Mouse (Mus musculus) liver (tissue): Measurements from ENCODE around the gene Parp9.
A peak's percentile ranks its signal among the peaks of the same experiment; 100 is the strongest.
"Not testable (repeated sequence)": the region's sequence is repeated elsewhere in the genome, so short reads cannot be mapped to it uniquely, and the experiment has no call there.

Source experiments
- DNase-seq: peaks from one replicate; pipeline ENCODE4 v3.0.0-alpha.2; 2020; ENCODE audit warnings: mixed read lengths

The Parp9 gene

DNA sequence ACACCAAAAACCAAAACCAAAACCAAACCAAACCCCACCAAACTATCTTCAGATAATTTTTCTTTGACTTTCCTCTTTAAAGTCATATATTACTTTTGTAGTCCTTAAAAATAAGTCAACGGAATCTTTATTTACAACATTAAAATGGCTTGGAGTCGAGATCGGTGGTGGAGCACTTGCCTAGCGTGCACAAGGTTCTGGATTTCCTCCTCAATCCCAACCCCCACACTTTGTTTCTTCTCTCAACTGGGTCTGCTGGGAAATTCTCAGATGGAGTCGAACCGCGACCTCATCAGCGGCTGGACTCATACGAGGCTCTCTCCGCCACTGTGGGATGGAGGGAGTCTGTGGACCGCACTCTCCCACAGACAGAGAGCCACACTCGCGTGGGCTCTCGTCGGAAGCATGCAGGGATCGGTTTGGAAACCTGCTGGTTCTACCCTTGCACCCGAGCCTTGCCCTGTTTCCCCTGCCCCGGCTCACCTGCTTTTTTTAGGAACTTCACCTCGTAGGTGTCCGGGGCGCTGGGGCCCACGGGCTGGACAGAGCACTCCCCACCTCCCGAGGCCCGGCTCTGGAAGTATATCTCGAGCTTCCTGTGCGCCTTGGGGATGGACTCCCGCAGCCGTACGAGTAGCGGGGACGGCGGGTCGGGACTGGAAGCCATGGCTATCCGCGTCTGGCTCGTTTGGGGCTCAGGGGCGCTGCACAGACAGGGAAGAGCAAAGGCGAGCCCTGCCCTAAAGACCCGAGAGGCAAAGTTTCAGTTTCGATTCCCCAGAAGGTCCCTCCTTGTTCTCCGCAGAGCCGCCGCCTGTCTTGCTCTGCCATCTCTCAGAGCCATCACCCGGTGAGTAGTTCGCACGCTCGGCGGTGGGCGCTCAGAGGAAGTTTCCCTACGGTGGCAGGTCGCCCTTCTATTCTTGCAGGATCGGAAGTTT lies at the start of gene Parp9, which contains the start of gene Dtx3l:
Gene Parp9, plus strand, starts transcription at position 260 of the 941 bp plus-strand sequence.
Gene Dtx3l, minus strand, starts transcription at position 941 of the 941 bp plus-strand sequence.
- peak; percentile 70 for DNase-seq

DNA sequence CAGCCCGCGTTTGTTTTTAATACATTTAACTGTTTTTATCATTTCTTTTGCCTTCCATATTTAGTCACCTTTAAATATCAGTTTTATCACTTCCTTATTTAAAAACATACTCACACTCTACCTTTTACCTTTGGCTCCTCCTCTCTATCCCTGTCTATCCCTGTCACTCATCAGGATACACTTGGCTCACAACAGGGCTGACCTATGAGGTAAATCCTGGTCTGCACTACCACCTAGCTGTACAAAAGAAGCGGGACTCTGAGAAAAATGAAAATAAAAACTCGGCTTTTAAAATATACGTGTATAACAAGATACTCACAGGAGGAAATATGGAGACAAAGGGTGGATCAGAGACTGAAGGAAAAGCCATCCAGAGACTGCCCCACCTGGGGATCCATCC lies 49.4 kb upstream of the Parp9 start:
- no peak for DNase-seq

DNA sequence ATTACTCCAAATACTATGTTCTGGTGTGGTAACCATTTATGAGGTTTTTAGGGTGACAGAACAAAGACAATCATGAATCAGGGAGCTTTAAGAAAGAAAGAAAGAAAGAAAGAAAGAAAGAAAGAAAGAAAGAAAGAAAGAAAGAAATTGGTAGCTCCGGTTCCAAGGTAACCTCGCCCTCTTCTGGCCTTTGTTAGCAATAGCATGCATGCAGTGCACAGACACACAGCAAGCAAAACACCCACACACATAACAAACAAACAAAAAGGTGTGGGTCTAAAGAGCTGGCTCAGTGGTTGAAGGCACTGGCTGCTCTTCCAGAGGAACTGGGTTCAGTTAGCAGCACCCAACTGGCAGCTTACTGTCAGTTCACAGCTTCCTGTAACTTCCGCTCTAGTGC lies 47.6 kb upstream of the Parp9 start:
- no peak for DNase-seq

DNA sequence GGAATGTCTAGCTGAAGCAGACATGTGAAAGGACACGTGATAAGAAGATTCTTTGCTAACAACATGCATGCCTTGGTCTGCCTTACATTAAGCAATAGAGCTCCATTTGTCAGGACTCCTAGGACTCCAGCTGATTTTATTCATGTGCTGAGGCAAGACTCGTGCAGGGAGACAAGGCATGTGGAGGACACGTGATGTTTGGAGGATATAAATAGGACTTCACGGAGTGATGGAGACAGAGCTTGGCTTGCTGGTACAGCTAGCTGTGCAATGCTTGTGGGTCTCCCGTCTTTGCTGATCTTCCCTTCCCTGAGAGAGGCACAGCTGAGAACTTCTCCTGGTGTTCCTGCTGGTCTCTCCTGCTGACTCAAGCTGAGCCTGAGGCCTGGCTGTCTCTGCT lies 46.7 kb upstream of the Parp9 start:
- DNase-seq, result not testable (repeated sequence)

DNA sequence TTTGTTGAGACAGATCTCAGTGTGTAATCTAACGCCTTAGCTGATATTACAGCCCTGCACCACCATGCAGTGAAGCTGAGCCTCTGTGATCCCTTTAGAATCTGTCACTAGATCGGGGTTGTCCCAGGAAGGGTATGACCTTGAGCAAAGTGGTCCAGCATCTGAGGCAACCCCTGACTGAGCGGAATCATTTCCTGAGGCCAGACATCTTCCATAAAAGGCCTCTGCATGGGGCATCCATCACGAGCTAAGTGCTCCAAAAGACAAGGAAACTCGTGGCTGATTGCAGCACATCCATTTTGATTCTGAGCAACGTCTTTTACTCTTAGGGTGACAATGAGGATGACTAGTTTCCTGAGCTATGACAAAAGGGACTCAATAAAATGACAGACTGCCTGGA lies 43.3 kb upstream of the Parp9 start:
- DNase-seq, result no peak

DNA sequence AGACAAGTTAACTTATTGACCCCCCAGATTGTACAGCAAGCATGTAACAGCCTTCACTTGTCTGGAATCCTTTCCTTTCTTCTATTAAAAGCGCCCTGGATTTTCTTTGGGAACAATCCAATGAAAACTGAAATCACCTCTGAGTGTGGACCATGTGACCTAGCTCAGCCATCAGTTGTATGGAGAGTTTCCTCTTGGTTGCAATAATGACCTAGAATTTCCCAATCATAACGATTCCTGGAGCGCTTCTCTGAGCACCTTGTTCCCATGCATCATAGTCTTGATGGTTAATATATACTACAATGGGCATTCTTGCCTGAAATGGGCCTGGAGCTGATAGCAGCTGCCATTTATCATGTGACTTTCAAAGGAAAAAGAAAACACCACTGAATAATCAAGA lies 37.7 kb upstream of the Parp9 start:
- no peak for DNase-seq

DNA sequence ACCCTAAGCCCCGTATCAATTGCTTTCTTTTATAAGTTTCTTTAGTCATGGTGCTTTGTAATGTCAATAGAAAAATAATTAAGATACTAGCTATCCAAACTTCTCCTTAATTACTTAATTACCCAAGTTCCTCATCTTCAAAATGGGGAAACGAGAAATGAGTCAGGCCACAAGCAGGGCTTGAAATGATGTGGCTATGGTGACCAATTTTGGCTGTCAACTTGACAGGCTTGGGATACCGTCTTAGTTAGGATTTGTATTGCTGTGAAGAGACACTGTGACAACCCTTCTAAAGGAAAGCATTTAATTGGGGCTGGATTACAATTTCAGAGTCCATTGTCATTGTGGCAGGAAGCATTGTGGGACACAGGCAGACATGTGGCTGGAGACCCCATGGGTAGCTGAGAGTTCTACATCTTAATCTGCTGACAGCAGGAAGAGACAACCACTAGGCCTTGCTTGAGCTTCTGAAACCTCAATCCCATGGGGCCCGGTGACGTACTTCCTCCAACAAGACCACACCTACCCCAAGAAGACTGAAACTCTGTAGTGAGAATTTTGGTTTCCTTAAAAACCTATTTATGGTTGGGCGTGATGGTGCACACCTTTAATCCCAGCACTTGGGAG lies 35.1 kb upstream of the Parp9 start:
- no peak for DNase-seq

DNA sequence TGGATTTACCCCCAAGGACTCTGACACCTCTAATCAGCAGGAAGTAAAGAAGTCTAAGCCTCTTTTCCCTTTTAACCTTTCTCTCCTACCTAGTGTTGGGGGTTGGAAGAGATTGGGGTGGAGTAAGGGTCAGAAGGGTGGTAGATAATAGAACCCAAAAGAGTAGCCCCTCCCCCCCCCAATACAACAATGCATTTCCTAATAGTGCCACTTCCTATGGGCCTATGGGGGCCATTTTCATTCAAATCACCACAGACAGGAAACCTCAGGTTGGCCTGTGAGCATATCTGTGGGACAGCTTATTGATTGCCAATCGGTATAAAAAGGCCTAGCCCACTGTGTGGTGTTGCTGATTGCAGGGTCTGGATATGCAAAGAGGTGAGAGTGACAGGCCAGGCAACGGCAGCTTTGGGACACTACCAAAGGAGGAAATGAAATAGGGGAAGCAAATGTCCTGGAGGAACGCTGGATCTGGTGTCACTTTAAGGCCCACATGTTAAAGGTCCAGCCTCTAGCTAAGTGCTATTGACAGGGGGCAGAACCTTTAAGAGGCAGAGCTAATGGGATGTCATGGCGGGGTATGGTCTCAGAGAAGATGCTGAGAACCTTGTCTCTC lies 34.0 kb upstream of the Parp9 start:
- DNase-seq, result no peak

DNA sequence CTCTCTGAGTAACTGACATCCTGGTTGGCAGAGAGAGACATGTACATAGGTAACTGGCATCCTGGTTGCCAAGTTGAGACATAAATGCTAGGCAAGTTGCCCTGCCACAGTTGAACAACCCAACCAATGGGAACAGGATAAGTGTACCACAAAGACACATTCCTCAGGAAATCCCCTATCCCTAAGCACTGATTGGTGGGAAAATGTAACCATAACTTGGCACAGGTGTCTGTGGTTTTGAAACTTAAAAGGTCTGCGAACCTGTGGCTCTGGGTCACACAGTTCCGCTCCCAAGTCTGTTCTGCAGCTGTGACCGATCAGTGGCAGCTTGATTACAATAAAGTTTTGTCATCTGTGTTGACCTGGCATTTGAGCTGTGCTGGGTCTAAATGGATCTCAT lies 32.9 kb upstream of the Parp9 start:
- DNase-seq, result no peak

DNA sequence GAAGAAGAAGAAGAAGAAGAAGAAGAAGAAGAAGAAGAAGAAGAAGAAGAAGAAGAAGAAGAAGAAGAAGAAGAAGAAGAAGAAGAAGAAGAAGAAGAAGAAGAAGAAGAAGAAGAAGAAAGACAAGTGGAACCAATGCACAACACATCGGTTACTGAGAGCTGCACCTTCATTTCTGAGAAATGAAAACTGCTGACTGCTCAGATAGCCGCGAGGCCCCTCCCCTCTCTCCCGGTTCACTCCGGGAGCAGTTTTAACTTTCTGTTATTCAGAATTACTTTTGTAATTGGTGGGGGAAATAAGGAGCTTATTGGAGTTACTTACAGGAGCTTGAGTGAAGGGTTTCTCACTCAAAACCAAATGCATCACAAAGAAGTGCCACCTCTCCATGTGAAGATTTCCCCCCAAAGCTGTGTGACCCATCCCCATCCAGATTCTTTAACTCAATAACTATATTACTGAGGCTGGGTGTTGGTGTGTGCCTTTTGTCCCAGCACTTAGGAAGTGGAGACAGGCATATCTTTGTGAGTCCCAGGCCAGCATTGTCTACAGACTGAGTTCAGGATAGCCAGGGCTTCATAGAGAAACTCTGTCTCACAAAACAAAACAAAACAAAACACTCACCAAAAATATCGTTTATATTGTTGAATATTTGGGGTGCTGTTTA lies 32.3 kb upstream of the Parp9 start:
- DNase-seq, result peak; percentile 74

DNA sequence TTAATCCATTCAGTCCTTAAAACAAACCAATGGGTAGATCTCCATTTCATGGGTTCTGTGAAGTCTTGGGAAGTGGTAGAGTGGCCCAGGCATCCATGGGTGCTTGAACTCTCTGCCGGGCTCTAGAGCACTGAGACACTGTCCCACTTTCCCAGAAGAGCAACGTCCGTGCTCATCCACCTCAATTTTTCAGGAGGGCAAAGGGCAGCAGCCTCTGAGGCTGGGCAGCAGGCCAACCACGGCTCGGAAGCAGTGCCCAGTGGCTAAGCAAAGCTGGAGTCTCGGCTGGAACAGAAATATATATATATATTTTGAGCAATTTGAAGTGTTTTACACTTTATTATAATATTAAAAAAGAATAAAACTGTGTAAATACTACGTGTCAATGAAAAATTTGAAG lies 31.4 kb upstream of the Parp9 start:
- no peak for DNase-seq

DNA sequence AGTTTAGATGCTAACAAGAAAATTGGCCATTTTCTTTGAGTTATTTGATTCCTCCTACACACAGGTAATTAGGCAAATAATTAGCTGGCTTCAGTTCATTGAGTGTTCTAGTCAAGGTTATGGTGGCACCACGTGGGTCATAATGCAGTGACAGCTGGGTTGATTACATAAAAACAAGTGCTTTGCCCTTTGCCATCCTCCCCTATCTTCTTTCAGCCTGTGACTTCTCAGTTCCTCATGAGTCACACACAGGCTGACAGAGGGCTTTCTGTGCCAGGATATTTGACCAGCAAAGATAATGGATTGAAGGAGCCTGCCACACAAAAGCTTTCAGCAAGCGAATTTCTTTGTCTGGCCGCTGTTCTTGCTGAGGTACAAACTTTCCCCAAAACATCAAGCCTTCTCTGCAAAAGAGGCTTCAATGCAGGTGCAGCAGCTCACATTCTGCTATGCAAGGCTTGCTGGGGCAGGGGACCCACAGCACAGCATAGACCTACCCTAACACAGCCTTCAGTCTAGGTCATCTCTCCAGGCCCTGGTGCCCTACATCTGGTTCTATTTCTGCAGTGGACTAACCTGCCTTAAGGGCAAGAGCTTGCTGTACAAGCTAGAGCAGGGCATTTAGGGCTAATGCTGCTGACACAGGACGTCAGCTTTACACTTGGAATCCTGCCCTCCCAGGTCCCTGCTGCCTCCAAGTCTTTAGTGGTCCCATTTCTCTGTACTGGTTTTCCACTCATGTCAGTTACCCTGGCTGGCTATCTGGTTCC lies 30.7 kb upstream of the Parp9 start:
- DNase-seq, result no peak

DNA sequence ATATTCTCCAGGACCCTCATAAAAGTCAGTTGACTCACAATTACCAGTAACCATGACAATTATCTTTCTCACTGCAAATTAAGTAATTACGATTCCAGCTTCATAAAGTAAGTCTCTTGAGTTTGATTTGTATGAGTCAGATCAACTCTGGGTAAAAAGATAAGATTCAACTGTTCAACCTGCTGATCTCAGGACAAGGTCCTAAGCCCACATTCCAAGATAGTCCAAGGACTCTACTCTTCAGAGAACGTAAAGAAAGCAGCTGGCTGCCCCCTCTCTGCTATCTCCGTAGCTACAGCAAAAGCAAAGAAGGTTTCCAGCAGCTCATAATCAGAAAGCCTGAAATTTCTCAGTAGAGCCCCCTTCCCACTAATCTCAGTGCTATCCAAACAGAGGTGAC lies 26.8 kb upstream of the Parp9 start:
- DNase-seq, result no peak

DNA sequence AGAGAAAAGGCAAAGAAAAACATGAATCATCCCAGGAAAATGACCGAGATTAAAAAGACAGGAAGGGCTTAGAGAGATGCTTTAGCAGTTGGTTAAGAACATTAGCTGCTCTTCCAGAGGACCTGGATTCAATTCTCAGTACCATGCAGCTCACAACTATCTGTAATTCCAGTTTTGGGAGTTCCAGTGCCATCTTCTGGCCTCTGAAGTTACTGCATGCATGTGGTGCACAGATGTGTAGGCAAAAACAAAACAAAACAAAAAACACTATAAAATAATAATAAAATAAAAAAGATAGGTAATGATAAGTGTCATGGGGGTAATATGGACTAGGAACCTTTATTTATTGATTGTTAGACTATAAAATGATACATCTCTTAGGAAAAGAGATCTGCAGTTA lies 24.7 kb upstream of the Parp9 start:
- peak; percentile 26 for DNase-seq

DNA sequence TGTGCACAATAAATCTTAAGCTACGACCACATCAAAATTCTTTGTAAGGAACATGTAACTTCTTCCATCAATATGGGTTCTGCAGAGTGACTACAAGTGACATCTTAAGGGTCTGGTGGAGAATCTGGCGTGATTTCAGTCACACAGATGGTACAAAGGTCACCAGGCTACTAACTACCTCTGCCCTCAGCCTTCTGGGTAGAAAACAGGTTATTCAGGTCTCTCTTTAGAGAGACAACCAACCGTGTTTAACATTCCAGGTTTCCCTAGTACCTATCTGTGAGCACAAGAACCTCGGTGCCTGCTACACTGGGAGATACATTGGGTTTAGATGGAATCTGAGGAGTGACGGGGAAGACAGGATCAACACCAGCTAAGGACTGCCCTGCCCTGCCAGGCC lies 24.0 kb upstream of the Parp9 start:
- DNase-seq, result no peak

DNA sequence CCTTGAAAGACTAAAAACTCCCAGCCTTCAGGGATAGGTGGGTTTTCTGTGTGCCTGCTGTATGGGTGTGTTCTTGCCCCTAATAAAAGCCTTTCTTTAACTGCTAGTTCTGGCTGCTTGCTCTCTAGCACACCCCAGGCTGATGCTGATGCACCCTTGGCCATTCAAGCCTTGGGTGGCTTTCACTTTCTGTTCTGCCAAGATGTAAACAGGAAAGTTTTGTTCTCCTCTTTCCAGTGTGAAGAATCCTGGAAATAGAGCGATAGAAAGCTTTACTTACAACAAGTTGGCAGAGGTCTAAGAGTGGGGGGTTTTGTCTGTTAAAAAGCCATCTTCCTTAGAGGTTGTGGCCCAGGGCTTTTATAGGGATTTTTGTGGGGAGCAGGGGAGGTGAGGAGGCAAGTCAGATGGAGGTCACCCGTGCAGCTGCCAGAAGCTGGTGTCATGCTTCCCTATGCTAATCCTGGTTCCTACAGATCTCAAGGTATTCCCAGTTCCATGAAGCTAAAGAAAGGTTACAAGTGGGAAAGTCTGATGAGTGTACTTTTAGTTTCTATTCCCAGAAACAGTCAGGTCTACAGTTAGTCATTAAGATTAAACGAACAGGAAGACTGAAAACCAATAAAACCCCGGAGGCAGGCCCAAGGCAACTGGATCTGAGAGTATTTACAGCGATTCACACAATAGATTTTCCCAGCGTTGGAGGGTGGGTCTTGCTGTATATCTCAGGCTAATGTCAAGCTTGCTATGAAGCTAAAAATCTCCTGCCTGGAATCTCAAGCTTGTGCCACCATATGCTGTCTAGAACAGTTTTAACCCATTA lies 19.3 kb upstream of the Parp9 start:
- no peak for DNase-seq

DNA sequence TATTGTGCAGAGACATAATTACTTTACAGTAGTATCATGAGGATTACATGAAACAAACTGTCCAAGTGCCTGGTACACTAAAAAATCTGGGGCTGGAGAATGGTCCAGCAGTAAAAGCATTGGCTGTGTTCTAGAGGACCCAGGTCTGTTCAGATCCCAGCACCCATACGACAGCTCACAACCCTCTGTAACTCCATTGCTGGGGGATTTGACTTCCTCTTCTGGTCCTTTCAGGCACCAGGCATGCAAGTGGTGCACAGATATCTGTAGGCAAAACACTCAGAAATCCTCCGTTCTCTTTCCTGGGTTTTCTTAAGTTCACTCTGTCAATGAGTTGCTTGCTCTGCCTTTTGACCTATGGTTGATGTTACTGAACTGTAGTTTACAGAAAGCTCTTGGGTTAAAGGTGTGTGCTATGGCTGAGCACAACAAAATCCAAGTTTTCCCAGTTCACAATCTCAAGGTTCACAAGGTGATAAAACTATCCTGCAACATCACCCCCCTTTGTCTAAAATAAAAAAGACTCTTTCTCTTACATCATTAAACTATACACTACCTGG lies 16.5 kb upstream of the Parp9 start:
- no peak for DNase-seq

DNA sequence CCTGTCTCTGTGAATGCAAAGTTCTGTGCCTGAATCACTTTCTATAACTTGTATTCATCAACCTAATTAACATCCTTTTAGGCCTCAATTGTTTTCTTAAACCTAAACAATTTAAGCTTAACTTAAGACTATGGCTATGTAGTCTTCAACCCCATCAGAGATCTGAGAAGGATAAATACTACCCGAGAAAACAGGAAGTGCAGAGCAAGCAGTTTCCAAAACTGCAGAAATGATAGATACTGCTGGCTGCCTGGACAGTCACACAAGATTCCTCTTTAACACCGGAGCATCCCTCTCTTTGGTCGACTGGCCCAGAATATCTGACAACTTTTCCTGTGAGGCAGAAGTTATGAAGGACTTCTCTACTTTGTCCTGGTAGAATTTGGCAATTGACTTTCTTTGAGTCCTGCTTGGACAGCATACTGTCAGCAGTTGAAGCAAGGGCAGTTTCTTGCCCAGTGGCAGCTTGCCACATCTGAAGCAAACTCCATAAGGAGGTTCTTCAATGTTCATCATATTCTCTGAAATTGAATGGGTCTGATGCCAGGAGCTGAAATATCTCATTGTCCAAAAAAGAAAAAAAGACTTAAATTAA lies 15.9 kb upstream of the Parp9 start:
- no peak for DNase-seq

DNA sequence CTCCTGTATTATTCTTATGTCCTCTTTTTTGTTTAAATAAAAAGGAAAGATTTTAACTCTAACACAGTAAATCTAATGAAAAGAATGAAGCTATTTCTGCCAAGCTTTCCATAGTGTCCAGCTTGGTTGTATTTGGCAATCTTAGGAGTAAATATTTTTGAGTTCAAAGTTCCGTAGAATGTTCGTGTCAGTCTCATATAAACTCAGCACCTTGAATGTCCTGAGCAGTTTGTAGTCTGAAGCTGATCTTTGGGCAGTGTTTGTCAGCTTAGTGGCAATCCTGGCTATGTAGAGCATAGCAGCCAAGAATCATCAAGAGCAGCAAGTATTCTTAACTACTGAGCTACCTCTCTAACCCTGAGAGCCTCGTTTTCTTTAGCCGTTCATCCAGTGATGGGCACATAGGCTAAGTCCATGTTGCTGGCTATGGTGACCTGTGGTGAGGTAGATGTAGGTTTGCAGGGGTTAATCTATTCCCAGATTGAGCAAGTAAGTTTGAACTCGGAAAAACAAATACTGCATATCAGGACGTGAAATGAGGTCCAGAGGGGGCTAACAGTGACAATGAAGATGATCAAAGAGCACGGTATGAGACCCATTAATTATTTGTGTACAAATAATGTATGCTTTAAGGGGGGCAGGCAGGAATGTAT lies 14.6 kb upstream of the Parp9 start:
- DNase-seq, result no peak

DNA sequence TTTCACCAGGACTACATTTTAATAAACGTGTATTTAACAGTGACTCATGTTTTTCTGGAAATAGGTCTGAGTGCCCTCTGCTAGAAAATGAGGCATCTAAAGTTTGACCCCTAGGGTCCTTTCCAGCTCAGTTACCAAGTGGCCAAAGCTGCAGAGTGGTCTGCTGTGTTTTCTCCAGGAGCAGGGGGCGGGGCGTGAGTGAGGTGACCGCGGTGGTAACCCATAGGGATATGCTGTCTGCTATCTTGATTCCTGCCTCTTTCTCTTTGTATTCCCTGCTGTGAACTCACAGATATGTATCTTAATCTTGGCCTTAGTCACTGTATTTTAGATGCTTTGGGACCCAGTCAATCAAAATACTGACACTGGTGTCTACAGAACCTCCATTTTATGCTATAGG lies 13.9 kb upstream of the Parp9 start:
- no peak for DNase-seq
